Mouse (Mus musculus) lung, postnatal 25 days (tissue): ENCODE results near the gene Cdk20.
"Not testable (repeated sequence)": the region's sequence is repeated elsewhere in the genome, so short reads cannot be mapped to it uniquely, and the experiment has no call there.

ENCODE experiments used
- DNase-seq: peaks from one replicate; pipeline ENCODE4 v3.0.0; 2022; ENCODE audit warnings: low spot score

Gene Cdk20

DNA sequence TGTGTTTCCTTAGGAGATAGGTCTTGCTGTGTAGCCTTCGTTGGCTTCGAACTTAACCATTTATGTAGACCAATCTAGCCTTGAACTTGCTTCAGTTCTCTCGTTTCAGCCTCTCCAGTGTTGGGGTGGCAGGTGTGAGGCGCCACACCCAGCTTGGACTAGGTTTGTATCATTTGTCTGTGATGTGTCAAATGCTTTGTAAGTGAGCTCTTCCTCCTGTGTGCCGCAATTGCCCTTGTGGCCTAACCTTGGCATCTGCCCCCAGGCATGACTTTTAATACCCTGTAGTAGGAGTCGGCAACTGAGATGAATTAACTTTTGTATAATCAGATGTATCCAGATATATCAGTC lies 9.5 kb upstream of the Cdk20 start:
- DNase-seq = no peak

DNA sequence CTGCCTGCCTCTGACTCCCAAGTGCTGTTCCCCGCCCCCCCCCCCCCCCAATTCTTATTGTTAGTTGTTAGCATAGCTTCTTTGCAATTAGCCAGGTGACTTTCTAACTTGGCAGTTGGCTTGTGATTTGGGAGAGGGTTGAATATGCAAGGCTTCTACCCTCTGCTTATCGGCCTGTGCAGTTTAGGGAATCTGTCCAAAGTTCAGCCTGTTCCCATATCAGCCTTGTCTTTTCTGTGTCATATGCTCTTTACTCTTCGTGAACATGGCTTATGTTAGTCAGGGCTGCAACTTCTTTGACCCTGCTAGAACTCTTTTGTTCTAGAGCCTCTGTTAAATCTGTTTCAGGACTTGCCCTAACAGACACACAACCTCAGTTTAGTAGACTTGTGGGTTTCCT lies 7.8 kb upstream of the Cdk20 start:
- no peak for DNase-seq

DNA sequence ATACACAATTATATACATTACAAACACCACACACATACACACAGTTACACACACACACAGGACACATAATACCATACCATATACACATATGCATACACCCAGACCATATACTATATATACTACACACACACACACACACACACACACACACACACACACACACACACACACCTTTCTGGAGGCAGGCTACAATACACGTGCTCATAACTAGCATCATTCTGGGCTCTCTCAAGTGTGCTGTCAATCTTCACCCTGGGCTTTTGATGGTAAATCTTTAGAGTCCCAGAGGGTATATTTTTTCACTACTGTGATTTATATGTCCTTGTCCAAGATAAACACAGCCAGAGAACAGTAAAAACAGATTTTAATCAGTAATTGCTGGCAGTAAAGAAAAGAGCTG lies 6.8 kb upstream of the Cdk20 start:
- no peak for DNase-seq

DNA sequence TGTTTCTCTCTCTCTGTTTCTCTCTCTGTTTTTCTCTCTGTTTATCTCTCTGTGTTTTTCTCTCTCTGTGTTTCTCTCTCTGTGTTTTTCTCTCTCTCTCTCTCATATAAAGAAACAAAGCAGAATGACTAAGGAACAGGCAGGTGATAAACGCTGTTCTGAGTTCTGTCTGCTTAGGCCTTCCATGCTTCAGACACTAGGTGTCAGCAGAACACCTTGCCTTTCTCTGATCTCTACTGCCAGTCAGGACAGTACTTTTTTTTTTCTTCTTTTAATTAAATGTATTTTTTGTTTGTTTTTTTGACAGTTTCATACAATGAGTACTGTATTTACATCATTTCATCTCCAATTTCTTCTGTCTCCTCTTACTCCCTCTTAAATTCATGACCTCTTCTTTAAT lies 2.8 kb upstream of the Cdk20 start:
- no peak for DNase-seq

DNA sequence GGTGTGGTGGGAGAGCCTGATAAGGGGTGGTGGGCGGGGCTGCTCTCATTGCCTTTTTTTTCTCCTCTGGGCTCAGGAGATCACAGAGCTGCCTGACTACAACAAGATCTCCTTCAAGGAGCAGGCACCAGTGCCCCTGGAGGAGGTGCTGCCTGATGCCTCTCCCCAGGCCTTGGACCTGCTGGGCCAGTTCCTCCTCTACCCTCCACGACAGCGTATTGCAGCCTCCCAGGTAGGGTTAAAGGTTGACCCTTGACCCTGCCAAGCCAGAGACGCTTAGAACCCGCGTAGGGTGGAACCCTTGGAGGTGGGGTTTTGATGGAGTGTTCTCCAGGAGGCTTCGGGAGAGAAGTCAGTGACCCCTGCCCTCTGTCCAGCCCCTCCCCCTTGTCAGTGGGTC lies 5.7 kb downstream of the Cdk20 start:
- DNase-seq = no peak

DNA sequence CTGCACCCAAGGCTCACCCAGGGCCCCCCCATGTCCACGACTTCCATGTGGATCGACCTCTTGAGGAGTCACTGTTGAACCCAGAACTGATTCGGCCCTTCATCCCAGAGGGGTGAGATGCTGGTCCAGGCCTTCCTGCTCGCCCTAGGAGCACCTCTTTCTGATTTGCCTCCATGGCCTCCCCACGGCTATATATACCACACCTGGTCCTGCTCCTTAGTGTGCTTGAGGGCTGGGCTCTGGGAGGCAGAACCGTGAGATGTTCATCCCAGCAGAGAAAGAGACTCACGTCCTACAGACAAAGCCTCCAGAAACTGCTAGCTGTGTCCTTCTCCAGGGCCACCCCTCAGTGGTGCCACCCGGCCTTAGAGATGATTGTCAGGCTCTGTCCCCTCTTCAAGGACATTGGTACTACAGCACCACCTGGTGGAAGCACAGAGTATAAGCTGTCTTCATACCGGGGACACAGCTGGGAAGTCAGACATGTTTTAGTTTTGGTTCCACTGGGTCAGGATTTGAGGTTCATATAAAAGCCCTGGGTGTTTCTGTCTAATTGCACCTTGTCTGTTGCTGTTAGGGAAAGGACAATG lies 6.8 kb downstream of the Cdk20 start:
- peak; percentile 79 for DNase-seq

DNA sequence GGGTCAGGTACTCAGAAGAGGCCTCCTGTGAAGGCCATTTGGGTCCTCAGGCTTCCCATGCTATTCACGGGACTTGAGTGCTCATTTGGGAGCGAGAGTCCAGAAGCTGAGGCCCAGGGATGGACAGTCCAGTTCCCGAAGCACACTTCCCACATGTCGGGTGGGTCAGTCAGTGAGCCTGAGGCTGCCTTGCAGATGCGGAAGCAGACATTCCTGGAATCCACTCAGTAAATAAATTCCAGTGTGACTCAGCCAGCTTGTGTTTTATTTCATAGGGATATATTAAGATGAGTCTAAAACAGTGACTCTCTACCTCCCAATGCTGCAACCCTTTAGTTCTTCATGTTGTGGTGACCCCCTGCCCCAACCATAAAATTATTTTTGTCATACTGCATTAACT lies 7.4 kb downstream of the Cdk20 start:
- no peak for DNase-seq

DNA sequence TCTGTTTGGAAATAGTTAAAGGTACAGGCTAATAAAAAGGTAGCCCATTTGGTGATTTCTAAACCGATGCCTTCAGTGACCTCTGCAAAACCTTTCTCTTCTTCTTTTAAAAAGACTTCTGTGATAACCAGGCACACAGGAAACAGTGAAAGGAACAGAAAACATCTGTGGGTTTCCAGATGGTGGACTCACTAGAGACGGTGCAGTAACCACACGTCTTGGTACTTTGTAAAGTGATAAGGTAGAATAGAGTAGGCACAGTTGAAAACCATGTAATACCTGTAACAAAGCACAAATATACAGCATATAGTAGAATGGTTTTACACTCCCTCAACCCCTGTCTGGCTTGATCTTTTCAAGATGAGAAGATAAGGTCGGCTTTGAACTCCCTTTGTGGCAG lies 8.5 kb downstream of the Cdk20 start:
- DNase-seq = no peak

DNA sequence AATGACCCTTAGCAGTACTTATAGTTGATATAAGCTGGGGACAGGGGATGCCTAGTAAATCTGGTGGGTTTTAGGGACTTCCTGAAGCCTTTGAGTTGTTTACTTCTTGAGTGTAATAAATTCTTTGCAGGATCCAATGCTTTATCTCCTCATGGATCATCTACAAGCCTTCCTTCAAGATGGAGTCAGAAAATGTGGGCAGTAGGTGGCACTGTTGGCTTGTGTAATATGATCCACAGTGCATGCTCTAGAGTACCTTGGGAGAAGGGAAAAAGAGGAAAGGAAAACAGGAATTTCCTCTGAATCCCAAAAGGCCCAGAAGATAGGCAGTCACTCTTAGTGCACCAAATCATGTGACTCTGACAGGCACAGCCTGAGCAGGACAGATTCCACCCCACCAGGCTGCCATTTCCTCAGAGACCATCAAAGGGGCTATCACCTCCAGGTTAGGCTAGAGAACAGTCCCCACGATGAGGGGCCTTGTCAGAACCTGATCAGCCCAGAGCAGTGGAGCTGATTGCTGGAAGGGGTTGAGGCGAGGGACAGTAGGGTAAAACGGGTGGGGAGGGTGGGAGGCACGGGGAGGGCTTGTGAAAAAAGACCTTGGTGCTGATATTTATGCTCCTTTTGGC lies 11.3 kb downstream of the Cdk20 start:
- peak; percentile 40 for DNase-seq

DNA sequence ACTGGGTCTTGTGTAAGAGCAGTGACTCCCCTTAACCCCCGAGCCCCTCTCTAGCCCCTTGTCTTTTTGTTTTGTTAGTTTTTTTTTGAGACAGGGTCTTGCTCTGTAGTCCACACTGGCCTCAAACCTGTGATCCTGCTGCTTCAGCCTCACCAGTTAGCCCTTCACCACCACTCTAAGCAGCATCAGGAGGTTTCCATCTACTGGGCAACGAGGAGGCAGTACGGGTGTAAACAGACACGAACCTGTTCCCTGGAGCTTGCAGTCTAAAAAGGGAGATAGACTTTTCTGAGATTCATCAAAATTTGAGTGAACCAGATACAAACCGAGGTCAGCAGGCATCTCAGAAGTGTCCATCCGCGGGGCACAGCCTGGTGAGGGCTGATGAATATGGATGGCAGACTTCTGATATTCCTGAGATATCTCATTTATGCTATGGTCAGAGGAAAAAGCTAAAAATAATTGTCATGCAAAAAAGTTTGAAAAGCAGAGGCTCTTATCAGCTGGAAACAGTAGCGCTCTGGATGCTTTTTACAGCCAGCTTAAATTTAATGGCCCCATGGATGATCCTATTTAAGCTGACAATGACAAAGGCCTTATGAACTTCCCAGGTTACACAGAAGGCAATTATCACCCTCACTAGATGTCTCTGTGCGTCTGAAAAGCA lies 13.3 kb downstream of the Cdk20 start:
- no peak for DNase-seq

DNA sequence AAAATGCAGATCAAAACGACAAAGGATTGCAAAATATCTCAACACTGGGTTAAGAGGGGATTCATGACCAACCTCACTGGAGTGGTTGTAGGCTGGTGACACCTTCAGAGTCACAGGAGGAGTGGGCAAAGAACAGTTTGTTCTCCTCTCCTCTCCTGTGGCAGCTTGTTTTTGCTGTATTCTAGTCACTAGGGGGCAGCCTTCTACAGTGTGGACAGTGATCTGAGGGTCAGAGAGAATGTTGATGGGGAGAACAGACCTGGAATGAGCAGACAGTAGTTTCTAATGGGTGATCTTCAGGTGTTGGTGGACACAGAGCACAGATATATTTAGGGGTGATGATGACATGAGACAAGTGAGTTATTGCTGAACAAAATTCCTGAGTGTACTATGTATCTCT lies 15.8 kb downstream of the Cdk20 start:
- DNase-seq = peak; percentile 44

DNA sequence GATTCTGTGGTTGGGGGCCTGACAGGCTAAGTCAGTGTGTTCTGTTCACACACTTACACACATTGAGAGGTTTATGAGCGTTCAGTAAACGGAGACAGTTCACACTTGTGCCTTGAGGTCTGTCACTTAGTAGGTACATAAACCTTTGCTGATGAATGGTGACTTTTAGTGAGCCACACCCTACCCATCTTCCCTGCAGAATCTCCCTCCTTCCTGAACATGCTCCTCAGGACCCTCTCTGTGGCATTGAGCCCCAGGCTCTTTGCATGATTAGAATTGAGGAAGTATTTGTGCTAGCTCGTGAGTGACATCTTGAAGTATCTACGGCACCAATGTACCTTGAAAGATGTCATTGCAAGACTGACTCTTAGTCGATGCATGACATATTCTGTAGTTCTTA lies 16.6 kb downstream of the Cdk20 start:
- no peak for DNase-seq

DNA sequence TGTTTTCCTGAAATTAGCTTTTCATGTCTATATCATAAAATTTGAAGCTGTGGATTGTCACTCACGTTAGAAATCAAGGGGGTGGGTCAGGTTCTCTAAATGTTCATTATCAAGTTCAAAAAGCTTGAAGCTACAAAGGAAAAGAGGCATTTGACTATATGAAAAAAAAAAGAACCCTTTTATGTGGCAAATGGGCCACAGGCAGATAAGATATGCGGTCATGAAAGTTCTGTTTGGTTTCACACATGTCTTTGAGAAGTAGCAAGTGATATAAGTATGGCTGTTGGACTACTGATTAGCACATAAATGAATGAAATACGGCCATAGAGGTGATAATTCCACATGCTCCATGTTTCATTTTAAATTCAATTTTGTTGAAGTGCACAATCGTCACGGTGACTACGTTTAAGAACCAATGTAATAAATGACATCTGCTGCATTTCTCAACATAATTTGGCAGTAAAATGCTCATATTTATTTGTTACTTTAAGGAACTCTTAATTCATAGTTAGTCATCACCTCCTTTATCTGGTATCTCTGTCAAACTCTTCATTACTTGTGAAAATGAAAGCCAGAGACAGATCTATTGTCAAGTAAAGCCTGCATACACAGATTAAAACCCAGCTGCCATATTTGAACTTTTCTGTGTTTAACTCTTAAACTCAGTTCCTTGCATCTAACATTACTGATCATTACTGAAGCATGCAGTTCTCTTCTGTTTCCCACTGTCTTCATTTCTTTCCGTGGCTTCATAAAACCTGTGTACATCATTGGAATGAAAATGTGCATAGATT lies 18.1 kb downstream of the Cdk20 start:
- no peak for DNase-seq

DNA sequence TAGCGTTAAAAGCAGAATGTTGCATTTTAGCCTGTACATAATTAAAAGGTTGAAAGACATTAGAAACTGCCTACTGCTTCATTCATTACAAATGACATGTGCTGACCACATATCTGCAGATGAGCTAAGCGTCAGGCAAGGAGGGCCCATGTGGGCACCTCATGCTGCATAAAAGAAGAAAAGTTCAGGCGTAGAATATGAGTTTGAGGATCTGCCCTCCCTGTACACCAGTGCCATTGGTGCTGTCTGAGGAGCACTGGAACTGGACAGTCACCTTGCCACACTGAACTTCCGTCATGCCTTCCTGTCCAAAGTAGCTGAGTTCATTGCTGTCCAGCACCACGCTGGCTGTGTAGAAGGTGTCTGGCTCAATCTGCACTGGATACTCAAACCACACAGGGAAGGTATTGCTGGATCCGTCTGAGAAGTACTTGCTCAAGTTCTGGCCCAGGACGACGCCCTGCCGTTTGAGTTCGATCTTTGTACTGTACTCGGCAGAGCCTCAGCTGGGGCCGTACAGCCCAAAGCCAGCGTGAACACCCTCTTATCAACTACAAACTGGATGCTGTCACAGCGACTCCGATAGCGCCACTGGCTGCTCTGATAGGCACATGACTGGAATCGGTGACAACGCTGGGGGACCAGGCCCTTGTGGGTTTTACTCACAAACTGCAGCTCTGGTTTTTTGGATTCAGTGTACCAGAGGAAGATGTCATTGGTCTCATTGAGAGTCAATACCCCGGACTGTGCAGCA lies 25.3 kb downstream of the Cdk20 start:
- not testable (repeated sequence) for DNase-seq

DNA sequence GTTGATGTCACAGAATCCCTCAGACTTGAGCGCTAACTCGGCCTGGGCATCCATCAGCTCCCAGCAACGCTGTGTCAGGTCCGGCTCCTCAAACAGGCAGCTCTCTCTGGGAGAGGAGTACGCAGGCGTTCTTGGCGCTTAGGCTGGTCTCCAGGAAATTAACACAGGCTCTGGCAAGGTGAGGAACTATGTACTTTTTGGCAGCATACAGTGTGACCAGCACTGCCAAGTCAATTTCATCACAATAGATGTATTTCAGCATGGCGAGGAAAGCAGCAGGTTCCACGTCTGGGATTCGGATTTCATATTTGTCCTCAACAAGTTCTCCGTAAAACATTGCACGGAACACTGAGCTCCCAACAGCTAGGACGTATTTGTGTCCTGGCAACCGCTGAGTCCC lies 26.1 kb downstream of the Cdk20 start:
- DNase-seq = no peak

DNA sequence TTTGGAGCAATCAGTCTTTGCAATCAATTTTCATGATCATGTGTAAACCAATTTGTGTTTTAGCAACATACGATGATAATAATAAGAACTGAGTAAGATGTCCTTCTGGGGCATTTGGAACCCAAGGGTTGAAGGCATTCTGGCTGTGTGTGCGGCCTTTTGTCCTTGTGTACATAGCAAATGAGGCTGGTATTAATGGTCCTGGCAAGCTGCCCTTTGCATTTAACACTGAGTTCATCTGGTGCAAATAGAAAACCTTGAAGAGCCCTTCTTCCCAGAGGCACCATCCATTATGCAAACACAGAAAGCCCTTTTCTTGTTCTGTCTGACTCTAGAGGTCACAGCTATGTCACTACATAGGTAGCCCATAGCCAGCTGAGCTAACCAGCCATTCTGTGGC lies 30.5 kb downstream of the Cdk20 start:
- DNase-seq = no peak

DNA sequence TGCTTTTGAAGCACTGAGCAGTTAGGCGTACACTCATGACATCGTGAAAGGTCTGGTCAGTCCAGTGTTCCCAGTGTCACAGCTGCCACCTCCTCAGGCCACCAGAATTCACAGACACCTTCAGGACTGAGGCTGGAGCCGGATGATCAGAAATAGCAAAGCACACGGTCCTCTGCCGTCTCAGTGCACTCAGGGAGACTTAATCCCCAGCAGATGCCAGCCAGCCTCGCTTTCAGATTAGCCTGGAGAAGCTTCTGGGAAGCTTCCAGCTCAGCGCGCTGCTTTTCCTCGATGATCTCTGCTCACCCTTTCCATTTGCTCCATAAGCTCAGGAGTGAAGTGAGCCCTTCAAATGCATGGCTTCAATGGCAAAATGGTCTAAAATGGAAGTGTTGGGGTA lies 33.1 kb downstream of the Cdk20 start:
- no peak for DNase-seq

DNA sequence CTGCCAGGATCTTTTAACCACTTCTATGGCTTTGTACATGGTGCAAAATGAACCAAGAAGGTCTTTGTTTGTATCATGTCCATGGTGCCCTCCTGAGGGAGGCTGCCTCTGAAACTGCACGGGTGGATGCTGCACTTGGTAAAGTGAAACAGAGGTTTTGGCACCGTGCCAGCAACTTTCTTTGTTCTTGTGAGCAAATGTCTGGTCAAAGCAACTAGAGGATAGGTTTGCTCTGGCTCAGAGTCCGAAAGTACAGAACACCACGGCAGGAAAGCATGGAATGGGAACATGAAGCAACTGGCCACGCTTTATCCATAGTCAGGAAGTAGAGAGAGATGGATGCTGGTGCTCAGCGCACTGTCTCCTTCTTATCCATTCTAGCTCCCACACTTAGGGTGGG lies 35.8 kb downstream of the Cdk20 start:
- no peak for DNase-seq

DNA sequence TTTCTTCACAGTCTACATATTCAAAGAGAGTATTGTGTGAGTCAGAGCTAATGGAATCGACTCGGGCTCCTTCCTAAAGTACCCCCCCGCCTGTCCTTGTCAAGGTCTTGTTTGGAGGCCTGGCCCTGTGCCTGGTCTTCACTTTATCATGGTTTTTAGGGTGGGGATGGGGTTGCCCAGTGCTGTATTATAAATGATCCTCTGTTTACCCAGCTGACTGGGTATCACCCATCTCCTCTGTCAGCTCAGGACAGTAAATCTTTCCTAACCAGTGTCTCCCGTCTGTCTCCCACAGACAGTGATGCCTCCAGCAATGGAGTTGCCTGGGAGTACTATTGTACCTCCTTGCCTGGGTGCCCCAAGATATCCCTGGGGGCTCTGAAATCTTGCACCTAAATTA lies 45.9 kb downstream of the Cdk20 start:
- no peak for DNase-seq

DNA sequence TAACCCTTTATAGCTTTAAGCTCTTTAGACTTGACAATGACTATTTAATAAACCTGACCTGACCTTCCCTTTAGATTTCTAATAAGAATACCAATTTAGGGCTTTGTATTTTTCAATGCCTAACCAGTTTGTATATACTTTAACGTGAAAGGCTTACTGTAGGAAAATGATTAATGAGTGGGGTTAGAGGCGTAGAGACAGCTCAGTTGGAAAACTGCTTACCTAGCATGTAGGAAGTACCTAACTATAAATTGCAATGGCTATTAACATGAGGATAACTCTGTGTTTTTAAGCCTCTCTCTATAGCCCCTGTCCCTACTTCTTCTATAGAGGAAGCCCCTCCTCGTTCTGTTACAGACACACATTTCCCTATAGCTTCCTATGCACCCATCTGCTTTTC lies 47.8 kb downstream of the Cdk20 start:
- DNase-seq = no peak

DNA sequence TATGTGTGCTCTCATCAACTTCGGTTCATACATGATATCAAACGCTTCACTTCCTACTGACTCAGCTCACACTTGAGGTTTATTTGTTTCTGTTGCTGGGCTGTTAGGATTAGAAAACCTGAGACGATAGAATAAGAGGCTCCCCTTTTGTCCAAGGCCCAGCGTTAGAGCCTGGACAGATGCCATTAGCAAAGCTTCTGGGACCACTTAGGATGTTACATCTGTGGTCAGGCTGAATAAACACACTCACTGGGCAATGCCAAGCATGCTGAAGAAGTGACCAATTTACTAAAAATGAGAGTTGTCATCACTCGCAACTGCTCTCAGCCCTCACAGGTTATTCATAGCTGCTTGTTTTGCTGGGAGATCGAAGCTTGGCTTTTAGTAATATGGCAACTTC lies 57.8 kb downstream of the Cdk20 start:
- DNase-seq = peak; percentile 7
